Mouse (Mus musculus) G1E-ER4 (cell line): ENCODE results near the gene Syne3. TPM values are rescaled to one million over a fixed set of nuclear protein-coding genes. Genes with fewer than 3 reads are reported as not detected.

Source experiments
- GATA1 ChIP-seq: IDR thresholded peaks from one replicate; pipeline ENCODE4 v1.8.0; 2012; ENCODE audit warnings: low read length, inconsistent platforms
- polyA plus RNA-seq: library from polyadenylated mRNA; stranded (reverse); fragments of >175 nt; gene quantifications from 2 replicates; pipeline ENCODE4 v1.2.3, GENCODE M21; 2012

Syne3 gene
- polyA plus RNA-seq, 1 experiment: 9.5 TPM

- no peak for TF ChIP-seq GATA1
These were observed 100.6 kb downstream of the Syne3 start for GRCm38 (mm10) chr12:104908986-104909385.

DNA sequence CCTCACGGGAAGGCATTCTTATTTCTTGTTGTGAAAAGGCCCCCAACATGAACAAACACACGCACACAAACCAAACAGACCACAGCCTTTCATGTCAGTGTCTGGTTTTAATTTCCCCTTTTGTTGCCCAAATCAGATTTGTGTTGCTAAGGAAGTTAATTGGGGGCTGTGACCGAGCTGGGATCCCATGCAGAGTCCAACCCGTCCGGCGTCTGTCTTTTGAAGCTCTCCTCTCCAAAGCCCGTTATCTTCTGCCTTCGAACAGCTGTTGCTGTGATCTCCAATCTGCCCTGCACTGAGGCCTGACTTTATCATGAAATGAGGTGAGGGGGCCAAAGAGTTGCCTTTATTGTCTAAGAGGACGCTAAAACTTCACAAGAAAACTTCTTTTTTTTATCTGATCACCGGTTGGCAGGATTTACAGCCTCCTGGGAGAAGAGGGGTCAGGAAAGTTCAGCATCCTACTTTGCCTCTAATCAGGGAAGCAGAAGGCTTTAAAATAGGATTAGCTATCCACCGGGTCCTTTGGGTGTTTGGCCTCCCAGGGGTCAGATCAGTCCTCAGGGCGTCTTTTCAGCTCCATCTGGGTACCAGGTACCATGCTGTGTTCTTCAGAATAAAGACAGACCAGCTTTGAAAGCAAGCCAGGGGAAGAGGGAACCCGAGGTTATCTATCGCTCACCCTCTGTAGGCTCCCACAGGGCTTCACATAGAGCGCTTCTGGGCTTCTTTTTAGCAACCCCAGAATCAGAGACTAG, 101.4 kb downstream of the Syne3 start:
- TF ChIP-seq GATA1: no peak

DNA sequence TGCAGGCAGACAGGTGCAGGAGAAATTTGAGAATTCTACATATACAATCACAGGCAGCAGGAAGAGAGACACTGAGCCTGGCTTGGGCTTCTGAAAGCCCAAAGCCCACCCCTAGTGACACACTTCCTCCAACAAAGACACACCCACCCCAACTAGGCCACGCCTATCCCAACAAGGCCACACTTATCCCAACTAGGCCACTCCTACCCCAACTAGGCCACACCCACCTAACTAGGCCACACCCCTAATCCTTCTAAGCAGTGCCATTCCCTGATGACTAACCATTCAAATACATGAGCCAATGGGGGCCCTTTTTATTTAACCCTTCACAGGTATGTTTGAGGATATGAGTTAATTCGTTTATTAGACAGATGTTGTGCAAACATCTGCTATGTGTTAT, 102.5 kb downstream of the Syne3 start:
- TF ChIP-seq GATA1: no peak

GRCm38 (mm10) chr12:104904138-104904537, 105.5 kb downstream of the Syne3 start:
- TF ChIP-seq GATA1: no peak

DNA sequence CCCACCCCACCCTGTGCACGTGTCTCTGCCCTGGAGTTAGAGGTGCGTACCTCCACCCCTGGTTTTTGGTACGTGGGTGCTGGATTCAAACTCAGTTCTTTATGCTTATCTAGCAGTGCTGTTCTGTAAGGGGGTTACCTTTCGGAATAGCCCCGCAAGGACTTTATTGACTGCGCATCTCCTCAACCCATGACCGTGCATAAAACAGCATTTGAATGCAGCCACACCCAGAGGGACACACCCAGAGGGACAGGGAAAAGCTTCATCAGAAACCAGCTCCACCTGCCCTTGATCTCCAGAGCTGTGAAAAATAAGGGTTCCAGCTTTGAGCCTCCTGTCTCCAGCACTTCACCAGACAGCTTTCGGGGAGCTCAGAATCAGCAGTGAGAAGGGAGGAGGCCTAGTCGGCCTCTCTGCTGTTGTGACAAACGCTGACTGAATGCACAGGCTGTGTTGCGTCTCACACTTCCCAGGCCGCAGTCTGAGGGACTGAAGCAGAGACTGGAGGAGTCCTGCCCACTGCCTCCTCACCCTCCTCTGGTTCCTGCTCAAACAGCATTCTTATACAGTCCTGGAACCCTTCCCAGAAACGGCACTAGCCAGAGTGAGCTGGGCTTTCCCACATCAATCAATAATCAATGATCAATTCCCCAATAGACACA, 107.1 kb downstream of the Syne3 start:
- TF ChIP-seq GATA1: no peak

GRCm38 (mm10) chr12:104901320-104901719, 108.3 kb downstream of the Syne3 start:
- TF ChIP-seq GATA1: no peak

DNA sequence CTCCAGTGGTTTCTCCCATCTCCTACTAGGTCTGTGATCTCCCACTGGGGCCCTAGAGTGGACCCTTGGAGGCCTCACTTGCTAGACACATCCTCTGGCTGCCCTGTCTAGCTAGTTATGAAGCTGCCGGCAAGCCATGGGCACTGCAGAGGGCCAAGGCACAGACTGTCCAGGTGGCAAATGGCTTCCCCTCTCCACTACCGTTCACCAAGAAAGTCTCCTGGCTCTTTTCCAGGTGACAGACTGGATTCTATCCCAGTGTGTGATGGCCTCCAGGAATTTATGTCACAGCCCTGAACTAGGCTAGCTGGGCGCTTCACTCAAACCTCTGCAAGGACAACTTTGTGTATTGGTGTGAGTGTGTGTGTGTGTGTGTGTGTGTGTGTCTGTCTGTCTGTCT, 109.8 kb downstream of the Syne3 start:
- TF ChIP-seq GATA1: no peak

GRCm38 (mm10) chr12:104899161-104899560, 110.4 kb downstream of the Syne3 start:
- TF ChIP-seq GATA1: no peak

GRCm38 (mm10) chr12:104898718-104899117, 110.9 kb downstream of the Syne3 start:
- no peak for TF ChIP-seq GATA1

GRCm38 (mm10) chr12:104897051-104897618, 112.5 kb downstream of the Syne3 start:
- no peak for TF ChIP-seq GATA1

GRCm38 (mm10) chr12:104896640-104897039, 113.0 kb downstream of the Syne3 start:
- TF ChIP-seq GATA1: no peak

DNA sequence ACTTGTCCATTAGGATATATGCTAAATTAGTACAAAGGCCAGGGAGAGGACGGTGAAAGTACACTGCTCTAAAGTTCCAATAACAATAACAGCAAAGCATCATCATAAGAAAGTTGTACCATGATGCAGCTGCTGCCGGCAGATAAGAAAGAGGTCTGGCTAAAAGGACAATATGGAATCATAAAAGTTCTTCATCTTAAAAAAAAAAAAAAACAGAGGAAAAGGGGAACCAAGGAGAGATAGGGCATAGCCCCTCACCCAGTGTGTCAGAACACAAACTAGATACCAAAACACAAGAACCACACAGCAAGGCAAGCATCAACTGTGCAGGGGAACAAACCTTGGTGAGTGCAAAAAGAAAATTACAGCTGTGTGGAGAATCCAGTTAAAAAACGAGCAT, 117.4 kb downstream of the Syne3 start:
- TF ChIP-seq GATA1: no peak

DNA sequence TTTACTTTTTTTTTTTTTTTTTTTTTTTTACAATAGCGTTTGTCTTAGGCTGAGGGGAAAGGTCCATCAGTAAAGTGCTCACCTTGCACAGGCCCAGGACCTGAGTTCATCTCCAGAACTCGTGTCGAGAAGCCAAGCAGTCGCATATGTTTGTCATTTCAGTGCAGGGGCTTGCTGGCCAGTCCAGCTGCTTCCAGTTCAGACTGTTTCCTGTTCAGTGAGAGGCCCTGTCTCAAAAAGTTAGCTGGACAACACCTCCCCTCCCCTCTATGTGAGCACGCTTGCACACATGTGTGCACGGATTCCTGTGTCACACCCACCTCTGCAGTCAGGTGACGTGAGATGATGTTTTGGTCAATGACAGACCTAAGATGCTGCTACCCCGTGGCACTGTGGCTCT, 119.5 kb downstream of the Syne3 start:
- no peak for TF ChIP-seq GATA1

GRCm38 (mm10) chr12:104886104-104886503, 123.5 kb downstream of the Syne3 start:
- TF ChIP-seq GATA1: no peak

- TF ChIP-seq GATA1: no peak
These were observed 127.1 kb downstream of the Syne3 start for GRCm38 (mm10) chr12:104882533-104882932.

GRCm38 (mm10) chr12:104882061-104882460, 127.5 kb downstream of the Syne3 start:
- no peak for TF ChIP-seq GATA1
